Mouse (Mus musculus) lung, postnatal 25 days (tissue): ENCODE data around the gene Smim27.
"Not testable (repeated sequence)": the region's sequence is repeated elsewhere in the genome, so short reads cannot be mapped to it uniquely, and the experiment has no call there.

Experiments used
- DNase-seq: peaks from one replicate; pipeline ENCODE4 v3.0.0; 2022; ENCODE audit warnings: low spot score

The Smim27 gene

DNA sequence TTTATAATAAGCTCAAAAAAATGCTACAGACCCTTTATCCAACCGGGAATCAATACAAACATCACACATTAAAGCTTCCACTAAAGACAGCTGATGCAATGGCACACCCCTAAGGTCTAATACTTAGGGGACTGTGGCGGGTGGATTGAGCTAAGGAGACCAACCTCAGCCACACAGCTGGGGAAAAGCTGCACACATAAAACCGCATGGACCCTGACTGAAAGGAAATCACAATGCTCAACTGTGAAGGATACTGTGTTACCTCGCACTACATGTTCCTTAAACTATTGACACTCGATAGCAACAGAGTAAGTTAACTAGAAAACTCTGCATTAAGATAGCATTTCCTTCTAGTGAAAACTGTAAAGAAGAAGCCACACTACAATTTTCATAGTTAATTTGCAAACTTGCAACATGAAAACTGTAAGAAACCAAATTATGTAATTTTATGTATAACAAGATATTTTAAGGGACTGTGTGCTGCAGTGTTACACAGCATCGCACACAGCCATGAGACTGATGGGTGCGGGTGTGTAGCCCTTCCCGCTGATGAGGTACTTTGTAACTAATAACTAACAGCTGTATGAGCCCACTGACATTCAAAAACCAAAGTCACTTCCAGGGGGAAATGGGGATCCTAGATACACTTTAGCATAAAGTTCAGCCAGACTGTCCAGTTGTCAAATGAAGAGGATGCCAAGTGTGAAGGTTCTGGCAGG lies 14.8 kb upstream of the Smim27 start:
- DNase-seq: no peak

DNA sequence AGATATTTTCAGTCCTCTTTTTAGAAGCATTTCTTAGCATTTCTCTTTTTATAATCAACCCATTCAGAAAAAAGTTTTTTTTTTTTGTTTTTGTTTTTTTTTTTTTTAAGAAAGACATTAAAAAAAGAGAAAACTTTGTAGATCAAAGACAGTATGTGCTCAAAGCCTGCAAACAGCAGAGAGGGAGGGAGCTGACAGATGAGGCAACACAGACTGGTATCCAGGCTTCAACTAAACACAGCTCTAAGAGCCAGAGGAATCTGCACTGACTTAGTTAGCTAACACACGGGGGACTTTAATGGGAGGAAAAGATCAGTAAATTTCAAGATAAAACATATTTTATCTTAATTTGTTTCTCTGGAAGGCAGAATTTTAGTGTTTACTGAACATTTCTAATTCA lies 5.1 kb upstream of the Smim27 start:
- peak; percentile 26 for DNase-seq

DNA sequence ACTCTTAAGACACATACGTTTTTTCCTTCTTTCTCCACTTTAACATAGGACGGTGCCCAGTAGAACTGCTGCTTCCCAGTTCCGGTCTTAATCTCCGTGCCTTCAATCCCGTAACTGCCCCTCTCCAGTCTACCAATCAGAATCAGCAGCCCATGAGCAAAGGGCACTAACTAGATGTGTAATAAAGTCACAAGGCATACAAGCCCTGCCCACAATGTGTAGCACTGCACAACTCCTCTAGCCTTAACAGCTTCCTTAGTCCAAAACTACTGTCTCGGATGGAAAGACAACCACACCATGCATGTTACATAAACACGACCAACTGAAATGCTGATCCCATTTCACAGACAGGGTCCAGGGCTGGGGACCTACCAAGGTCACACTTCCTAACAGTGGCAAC lies 1.7 kb upstream of the Smim27 start:
- DNase-seq: peak; percentile 54

DNA sequence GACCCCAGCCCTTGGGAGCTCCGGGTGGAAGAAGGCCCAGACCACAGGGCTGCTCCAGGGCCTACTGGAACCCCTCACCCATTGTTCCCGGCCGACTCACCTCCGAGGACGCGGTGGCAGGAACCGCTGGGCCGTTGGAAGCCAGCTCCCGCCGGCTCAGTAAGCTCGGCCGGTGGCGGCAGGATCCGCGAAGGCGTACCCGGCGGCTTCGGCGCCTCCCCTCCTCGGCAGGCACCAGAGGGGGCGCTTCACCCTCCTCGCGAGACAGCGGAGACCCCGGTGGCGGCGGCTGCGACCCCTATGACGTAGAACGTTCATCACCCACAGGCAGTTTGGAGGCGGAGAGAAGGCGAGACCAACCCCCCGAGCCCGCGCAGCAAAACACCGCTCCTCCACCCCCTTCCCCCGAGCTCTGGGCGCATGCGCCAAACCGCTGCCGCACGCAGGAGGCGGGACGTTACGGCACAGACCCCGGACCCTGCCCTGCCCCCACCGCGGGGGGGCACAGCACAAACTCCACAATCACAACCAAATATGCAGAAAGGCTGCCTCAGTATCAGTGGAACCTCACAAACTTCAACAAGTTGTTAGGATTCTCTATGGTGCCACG lies 1.1 kb upstream of the Smim27 start:
- peak; percentile 92 for DNase-seq

DNA sequence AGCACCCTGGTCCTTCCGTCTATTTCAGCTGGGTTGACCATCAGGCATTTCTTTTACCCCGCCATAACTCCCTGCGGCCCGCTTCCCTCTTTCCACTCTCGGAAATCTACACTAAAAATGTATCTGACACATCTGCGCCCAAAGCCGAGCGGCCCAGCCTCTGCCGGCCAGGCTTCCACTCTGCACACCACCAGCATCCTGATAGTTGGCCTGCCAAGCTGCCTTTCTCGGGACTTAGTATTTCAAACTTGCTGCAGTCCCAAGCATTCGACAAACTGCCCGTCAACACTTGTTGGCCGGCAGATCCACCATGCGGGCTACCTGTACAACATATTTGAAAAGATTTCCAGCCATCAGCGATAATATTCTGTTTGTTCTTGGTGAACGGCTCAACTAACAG lies 544 bp upstream of the Smim27 start:
- no peak for DNase-seq

DNA sequence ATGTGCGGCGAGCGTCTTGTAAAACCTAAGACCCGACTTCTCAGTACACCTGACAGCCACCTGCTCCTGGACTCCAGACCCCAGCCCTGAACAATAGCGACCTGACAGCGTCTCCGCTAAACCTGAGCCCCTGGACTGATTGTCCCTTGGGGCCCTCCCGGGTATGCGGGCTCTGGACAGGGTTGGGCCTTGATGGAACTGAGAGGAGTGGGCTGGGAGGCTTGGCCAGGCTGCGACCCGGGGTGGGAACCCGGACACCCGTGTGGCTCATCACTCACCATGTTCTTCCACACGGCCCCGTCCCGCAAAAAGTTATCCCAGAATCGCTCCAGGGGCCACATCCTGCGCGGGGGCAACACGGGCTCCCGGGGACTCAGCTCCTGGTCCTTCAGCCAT lies 9.5 kb downstream of the Smim27 start:
- no peak for DNase-seq

DNA sequence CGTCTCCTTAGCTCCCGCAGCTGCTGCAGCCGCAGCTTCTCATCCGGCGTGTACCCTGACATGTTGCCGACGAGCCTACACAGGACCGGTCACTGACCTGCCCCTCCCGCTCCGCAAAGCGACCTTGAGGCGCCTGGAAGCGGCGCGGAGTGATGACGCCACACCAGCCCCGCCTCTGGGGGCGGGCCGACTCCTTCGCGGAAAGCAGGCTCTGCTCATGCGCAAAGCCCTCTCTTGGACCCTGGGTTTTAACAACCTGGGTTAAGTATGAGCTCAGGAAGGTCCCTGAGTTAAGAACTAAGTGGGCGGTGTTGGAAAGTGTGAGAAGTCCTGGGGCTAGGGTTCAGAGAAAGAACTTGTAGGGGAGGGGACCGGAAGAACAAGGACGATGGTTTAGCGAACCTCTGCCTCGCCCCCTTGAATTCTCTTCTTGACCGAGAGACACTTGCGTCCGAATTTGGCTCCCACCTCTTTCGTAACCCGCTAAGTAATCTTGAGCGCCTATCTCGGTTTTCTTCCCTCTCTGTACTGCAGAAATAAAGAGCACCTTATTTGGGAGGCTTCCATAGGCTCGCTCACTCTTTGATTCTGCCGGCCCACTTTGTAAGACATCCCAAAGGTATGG lies 10.0 kb downstream of the Smim27 start, which contains the start of gene Ndufb6:
Gene Ndufb6 (minus strand): TSS at position 146 of the 625 bp plus-strand sequence.
- peak; percentile 92 for DNase-seq

DNA sequence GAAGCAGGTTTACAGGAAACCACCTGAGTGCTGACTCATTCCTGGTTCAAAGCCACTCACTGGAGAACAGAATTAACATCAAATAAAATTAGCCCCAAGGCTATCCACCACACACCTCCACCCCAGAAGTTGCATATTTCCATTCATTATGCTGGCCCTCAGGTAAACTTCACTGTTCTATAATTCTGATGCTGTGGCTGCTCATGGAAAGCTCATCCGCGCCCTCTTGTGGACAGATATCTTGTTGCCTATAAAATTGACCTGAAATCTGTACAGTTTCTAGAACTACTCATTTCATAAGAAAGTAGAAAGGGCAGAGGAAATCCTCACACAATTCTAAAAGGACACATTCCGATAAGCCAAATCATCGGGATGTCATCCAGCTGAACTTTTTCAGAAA lies 16.2 kb downstream of the Smim27 start:
- DNase-seq: peak; percentile 77

DNA sequence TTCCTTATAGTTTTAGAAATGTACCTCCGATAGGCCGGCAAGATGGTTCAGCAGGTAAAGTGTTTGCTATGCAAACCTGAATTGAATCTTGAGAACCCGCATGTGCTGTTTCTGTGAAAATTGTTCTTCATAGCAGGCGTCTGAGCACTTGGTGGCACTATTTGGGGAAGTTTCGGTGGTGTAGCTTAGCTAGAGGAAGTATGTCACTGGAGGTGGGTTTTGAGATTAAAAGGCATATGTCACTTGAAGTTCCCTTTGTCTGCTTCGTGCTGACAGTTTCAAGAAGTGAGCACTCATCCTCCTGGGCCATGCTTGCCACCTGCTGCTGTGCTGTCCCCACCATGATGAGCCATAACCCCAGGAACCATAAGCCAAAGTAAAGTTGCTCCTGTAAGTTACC lies 18.0 kb downstream of the Smim27 start:
- no peak for DNase-seq

DNA sequence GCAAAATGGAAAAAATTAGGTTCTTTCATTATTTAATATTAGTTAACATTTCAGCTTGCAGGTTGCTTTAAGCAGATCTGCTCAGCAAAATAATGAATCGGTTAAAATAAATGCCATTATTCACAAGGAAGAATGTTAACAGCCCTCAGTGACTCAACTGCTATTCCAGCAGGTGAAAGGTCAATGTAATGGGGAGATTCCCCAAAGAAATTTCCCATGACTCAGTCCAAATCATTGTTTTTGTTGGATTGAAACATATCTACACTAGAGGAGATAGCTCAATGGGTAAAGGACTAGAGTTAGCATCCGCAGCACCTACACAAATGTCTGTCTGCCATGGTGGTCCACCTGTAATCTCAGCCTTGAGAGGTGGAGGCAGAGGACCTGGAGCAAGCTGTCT lies 19.7 kb downstream of the Smim27 start:
- no peak for DNase-seq

DNA sequence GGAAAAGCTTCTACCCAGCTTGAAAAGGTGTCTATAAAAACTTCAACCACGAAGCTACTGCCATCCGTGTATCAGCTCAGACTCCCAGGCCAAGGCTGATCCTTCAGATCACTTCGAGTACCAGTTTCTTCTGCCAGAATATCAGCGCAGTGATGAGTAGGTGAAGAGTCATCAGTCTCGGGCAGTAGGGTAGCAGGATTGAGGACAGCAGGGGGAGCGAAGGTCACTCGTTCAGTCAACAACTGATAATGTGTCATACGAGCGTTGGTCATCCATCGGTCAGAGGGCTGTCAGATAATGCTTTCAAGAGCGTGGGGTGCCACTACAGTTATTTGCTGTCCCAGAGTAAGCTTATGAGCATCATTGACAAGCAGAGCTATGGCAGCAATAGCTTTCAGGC lies 22.1 kb downstream of the Smim27 start:
- DNase-seq: not testable (repeated sequence)

DNA sequence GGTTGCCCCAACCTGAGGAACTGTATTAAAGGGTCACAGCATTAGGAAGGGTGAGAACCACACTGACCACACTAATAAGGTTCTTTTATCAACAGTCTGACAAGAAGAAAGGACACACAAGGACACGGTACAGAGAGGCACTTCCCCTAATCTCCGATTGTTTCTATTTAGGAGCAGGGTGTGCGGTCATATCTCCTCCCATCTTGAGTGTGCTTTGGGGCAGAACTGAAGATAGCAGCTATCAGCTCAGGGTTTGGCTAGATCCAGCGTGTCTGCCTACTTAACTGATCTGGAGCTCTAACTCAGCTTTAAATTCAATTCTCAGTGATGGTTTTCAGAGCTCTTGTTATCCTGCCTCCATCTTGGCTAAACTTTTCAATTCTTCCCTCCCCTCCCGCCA lies 29.8 kb downstream of the Smim27 start:
- DNase-seq: no peak

DNA sequence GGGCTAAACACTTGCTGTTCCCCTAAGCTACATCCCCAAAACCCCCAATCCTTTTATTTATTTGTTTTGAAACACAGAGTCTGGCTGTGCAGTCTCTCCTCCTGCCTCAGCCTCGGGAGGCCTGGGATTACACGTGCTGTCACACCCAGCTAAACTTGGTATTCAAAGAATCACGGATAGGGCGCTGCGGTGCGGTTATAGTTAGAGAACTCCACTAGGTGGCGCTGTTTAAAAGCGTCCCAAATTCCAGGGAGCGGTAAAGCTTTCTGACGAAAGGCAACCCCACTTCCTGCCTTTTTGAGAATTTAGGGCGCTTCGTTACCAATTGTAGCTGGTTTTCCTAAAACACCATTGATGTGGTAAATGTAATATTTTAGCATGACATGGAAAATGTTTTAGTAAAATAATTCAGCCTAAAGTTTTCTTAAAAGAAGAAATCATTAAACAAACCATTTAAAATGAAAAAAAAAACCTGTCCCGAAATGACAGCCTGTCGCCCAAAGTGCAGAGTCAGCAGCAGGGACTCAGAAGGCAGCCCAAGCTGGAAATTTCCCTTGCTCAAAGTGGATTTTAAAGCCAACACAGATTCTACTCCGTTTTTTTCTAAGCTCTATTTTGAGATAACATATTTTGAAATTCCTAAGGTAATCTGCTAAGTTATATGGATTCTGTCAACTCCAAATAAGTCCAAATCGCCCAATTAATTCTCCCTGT lies 31.9 kb downstream of the Smim27 start:
- peak; percentile 71 for DNase-seq

DNA sequence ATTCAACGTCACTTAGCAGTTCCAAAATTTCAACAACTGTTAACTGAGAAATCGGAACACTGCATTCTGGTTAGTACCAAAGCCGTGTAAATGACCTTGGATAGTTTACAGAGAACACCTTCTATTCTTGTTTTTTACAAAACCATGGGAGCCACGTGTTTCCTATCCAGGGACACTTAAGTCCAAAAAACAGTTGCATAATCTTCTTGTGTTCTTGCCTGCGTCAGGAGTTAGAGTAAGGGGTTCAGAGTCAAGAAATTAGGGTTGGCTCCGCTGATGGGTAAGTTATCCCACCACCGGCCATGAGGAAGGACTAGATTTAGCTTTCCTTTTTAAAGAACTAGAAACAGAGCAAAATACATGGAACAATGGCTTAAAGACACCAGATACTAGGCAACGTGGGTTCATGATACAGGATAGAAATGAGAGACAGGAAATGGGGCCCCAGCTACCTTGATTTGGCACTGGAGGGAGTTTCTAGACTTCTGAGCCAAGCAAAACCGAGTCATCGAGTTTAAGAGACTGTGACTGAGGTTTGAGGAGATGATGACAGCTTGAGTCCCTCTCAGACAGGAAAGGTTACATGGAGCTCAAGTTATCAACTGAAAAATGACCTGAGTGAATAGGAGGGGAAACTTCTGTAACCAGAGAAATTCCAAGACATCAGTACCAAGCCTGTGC lies 33.2 kb downstream of the Smim27 start:
- DNase-seq: no peak

DNA sequence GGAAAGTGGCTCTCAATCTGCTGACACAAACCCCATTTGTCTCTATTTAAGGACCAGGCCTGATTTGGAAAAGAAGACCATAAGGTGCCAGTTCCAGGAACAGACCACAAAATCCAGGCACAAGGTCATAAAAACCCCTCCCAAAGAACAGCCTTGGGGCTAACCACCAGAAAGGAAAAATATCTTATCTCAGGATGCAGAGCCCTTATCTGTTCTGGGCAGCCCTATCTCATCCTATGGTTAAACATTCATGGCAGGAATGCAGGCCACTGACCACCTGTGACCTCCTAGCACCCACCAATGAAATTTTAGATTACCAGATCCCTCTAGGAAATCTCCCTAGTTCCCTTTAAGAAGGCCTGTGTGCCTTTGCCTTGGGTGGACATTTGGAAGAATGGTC lies 40.3 kb downstream of the Smim27 start:
- no peak for DNase-seq

DNA sequence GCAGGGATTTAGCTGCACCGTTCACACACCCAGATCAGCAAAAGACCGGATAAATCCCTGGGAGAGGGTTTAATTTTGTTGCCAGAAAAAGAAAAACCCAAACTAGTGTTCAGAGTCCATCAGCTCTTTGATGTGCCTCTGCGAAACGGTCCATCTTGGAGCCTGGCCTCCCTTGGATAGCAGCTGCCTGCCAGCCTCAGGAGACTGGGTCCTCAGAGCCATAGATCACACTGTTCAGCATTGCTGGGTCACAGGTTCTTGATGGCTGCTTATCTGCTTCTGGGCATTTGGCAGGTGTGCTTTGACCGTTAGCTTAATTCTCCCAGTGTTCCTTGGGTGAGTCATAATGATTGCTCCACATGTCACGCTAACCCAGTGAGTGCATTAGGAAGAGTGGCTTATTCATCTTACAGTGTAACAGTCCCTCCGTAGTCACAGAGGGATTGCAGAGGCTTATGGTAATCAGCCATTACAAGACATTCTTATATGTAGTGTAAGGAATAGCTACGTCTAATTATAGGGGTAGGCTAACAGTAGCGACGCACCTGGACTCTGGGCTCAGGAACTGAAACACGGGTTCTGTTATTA lies 41.5 kb downstream of the Smim27 start:
- DNase-seq: no peak

DNA sequence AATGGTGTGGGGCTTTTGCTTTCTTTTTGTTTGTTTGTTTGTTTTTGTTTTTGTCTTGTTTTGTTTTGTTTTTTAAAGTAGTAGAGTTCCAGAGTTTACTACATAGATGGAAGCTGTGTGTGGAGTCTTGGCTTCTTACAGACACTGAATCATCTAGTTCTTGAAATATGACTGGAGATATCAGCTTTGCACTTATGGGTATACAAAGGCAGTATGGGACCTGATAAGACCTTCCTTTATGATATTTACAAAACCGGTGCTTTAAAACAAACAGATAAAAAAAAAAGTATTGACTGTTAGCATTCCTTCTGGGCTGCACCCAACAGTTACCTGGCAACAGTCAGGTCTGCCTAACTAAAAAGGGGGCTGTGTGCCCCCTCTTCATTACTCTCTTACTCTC lies 42.8 kb downstream of the Smim27 start:
- no peak for DNase-seq

DNA sequence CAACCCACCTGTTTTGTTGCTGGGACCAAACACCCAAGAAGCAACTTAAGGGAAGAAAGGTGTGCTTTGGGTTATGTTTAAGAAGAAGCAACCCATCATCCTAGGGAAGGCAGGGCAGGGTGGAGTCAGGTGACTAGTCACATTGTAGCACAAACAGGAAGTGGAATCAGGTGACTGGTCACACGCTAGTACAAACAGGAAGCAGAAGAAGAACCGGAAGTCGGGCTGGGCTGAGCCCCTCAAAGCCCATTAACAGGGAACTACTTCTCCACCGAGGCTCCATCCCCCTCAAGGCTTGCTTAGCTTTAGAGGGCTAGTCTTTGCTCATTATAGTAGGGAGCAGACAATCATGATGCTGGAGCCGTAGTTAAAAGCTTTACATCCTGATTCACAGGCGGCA lies 43.6 kb downstream of the Smim27 start:
- no peak for DNase-seq

DNA sequence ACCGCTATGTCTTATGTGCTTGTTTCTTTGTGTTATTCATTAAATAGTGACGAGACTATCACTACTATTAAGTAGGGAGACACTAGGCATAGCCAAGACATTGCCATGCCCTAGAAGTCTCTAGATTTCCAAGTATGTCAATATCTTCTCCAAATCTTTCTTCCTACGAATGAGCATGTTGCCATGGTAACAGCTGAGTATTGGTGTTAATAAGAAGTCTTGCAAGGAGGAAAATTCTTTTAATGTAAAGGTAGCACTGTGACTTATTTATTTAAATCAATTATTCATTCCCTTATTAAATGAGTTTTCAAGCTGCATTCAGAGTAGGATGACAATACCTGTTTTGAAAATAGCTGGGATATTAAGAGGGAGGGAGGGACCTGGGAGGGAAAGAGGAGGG lies 48.0 kb downstream of the Smim27 start:
- no peak for DNase-seq
